Mouse (Mus musculus): ENCODE data around the gene Tfdp1.
"Not testable (repeated sequence)": the region's sequence is repeated elsewhere in the genome, so short reads cannot be mapped to it uniquely, and the experiment has no call there.

Gene Tfdp1

GRCm38 (mm10) chr8:13338255-13338860, at the start of gene Tfdp1:
TSS of gene Tfdp1 (plus strand) at chr8:13338751.
- DNase-seq (ENCODE audit: low spot score): peak; percentile 76

GRCm38 (mm10) chr8:13292364-13292763, 46.2 kb upstream of the Tfdp1 start:
- DNase-seq (ENCODE audit: low spot score): peak; percentile 68

- no peak for DNase-seq (ENCODE audit: low spot score)
These were observed 44.7 kb upstream of the Tfdp1 start for GRCm38 (mm10) chr8:13293677-13294470.

GRCm38 (mm10) chr8:13299571-13299970, 39.0 kb upstream of the Tfdp1 start:
- DNase-seq (ENCODE audit: low spot score): no peak

- DNase-seq (ENCODE audit: low spot score): no peak
These were observed 37.5 kb upstream of the Tfdp1 start for GRCm38 (mm10) chr8:13301036-13301435.

GRCm38 (mm10) chr8:13305459-13305858, 33.1 kb upstream of the Tfdp1 start:
- DNase-seq (ENCODE audit: low spot score): no peak

GRCm38 (mm10) chr8:13305884-13306283, 32.7 kb upstream of the Tfdp1 start:
- DNase-seq (ENCODE audit: low spot score): no peak

- DNase-seq (ENCODE audit: low spot score): no peak
These were observed 32.1 kb upstream of the Tfdp1 start for GRCm38 (mm10) chr8:13306309-13306909.

GRCm38 (mm10) chr8:13306916-13307315, 31.6 kb upstream of the Tfdp1 start:
- DNase-seq (ENCODE audit: low spot score): no peak

- no peak for DNase-seq (ENCODE audit: low spot score)
These were observed 23.6 kb upstream of the Tfdp1 start for GRCm38 (mm10) chr8:13314922-13315321.

- DNase-seq (ENCODE audit: low spot score): no peak
These were observed 21.9 kb upstream of the Tfdp1 start for GRCm38 (mm10) chr8:13316671-13317070.

- no peak for DNase-seq (ENCODE audit: low spot score)
These were observed 12.0 kb upstream of the Tfdp1 start for GRCm38 (mm10) chr8:13326598-13326997.

GRCm38 (mm10) chr8:13334671-13335070, 3.9 kb upstream of the Tfdp1 start:
- DNase-seq (ENCODE audit: low spot score): no peak

GRCm38 (mm10) chr8:13337245-13337644, 1.3 kb upstream of the Tfdp1 start:
- not testable (repeated sequence) for DNase-seq (ENCODE audit: low spot score)

GRCm38 (mm10) chr8:13337678-13338077, 873 bp upstream of the Tfdp1 start:
- DNase-seq (ENCODE audit: low spot score): no peak

- peak; percentile 32 for DNase-seq (ENCODE audit: low spot score)
These were observed 522 bp downstream of the Tfdp1 start for GRCm38 (mm10) chr8:13338901-13339645.

- DNase-seq (ENCODE audit: low spot score): no peak
These were observed 1.1 kb downstream of the Tfdp1 start for GRCm38 (mm10) chr8:13339646-13339990.

- DNase-seq (ENCODE audit: low spot score): no peak
These were observed 2.1 kb downstream of the Tfdp1 start for GRCm38 (mm10) chr8:13340650-13341049.

- no peak for DNase-seq (ENCODE audit: low spot score)
These were observed 3.8 kb downstream of the Tfdp1 start for GRCm38 (mm10) chr8:13342340-13342739.

GRCm38 (mm10) chr8:13343134-13343533, 4.6 kb downstream of the Tfdp1 start:
- DNase-seq (ENCODE audit: low spot score): no peak

- no peak for DNase-seq (ENCODE audit: low spot score)
These were observed 11.5 kb downstream of the Tfdp1 start for GRCm38 (mm10) chr8:13350052-13350451.

- DNase-seq (ENCODE audit: low spot score): no peak
These were observed 13.0 kb downstream of the Tfdp1 start for GRCm38 (mm10) chr8:13351593-13351992.

- no peak for DNase-seq (ENCODE audit: low spot score)
These were observed 14.1 kb downstream of the Tfdp1 start for GRCm38 (mm10) chr8:13352601-13353000.

Data from spleen, adult 12 weeks (tissue).